Mouse (Mus musculus) adipocyte (in vitro differentiated cells): ENCODE measurements around the gene Pla2g1b.

Source experiments
- DNase-seq: peaks from one replicate; pipeline ENCODE4 v3.0.0-alpha.2; 2016; ENCODE audit warnings: low spot score

Gene Pla2g1b

GRCm38 (mm10) chr5:115465642-115466420 lies at the start of gene Pla2g1b:
Pla2g1b (plus strand) TSS chr5:115466262.
- no peak for DNase-seq

GRCm38 (mm10) chr5:115428831-115429358 lies 37.2 kb upstream of the Pla2g1b start:
- DNase-seq = no peak

GRCm38 (mm10) chr5:115429359-115430186 lies 36.5 kb upstream of the Pla2g1b start, which contains the start of gene Msi1:
Msi1 (plus strand) TSS chr5:115429599.
- no peak for DNase-seq

DNA sequence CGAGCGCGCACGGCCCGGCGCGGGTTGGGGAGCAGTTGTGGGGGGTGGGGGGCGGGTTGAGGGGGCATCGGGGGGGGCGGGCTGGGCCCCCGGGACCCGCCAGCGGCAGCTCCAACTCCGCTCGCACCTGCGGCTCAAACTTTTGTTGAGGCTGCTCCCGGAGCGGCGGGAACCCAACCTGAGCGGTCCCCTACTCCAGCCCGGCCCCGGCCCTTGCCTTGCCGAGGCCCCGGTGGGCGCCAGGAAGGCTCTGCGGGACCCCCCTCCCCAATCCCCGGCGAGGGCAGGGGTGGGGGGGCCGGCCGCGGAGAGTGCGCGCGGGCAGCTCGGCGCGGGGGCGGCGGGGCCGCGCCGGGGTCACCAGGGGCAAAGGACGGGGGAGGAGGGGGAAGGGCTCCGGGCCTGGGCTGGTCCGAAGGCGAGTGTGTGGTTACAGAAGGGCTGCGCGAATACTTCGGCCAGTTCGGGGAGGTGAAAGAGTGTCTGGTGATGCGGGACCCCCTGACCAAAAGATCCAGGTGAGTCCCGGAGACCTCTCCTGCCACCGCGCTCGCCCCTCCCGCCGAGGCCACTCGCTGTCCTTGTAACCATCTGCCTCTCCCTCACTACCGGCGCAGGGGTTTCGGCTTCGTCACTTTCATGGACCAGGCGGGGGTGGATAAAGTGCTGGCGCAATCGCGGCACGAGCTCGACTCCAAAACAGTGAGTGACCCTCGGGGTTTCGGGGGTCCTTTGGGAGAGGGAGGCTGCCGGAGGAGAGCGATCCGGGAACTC lies 35.7 kb upstream of the Pla2g1b start:
- no peak for DNase-seq

GRCm38 (mm10) chr5:115431061-115431897 lies 34.8 kb upstream of the Pla2g1b start:
- no peak for DNase-seq

- DNase-seq = no peak
Measured at GRCm38 (mm10) chr5:115431898-115432259, 34.2 kb upstream of the Pla2g1b start.

DNA sequence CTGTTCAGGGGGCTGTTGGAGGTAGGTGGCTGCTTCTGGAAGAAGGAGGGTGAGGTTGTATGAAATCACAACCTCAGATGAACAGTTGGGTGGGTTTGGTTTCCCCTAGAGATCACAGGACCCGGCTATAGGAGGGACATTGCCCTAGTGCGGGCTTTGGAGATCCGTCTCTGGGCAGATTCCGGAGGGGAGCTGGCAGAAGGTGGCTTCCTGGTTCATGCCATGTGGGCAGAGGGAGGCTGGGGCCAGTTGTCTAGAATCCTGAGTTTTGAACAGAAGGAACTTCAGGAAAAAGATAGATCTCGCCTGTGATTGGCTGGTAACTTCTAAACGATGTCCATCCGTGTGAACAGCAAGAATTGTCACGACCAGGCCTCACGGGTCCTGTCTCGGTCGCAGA lies 33.7 kb upstream of the Pla2g1b start:
- DNase-seq = no peak

GRCm38 (mm10) chr5:115433191-115433590 lies 32.9 kb upstream of the Pla2g1b start:
- DNase-seq = no peak

DNA sequence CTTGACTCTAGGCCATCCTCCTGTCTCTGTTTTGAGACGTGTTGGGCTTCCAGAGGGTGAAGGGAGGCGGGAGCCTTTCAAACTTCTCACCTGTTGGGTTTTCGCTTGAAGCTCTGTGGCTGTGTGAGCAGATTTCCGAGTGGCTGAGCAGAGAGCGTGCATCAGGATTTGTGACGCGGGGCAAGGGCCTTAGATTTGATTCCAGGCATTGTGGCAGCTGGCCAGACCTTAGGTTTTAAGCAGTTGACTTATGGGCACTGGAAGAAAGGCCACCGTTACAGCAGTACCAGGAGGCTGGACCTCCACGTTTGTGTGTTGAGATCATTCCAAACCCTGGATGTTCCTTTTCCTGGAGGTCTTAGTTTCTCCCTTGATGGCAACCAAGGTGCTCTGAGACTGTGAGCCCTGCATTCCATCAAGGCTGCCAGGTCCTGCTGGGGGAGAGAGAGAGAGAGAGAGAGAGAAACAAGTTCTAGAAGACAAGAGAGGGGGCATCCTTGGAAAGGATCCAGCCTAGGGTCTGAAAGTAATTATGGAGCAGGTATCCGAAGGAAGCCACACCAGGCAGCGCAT lies 31.7 kb upstream of the Pla2g1b start:
- DNase-seq = no peak

DNA sequence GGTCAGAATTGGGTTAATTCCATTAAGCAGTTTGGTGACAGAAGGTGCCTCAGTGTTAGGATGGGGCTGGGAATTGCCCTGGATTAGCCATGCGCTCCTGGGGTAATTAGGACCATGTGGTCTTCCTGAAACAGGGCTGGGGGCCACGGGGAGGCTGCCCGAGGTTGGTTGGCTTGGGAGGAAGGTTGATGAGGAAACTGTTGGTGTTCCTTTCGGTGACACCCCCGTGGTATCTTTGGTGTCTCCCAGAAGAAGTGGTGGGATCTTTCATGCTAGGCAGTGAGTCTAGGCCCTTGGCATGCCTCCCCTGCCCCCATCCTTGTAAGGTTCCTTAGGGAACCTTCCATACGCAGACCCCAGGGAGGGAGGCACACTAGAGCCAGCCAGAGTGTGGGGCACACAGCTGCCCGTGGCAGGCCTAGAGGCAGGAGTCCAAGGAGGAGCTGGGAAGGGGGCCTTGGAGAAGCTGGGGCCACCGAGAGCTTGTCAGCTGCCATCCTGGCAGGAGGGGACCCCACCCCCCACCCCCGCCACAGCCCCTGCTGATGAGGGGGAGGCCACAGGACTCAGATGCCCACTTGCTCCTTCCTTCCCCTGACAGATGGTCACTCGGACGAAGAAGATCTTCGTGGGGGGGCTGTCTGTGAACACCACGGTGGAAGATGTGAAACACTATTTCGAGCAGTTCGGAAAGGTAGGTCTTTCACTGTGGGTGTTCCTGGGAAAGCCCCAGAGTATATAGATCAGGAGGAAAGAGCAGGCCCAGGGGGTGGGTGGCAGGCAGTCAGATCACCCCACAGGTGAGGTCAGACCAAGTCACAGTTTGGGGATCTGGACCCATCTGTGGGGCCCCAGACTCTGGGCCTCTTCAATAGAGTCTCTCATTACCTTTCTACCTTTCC lies 31.0 kb upstream of the Pla2g1b start:
- DNase-seq = no peak

DNA sequence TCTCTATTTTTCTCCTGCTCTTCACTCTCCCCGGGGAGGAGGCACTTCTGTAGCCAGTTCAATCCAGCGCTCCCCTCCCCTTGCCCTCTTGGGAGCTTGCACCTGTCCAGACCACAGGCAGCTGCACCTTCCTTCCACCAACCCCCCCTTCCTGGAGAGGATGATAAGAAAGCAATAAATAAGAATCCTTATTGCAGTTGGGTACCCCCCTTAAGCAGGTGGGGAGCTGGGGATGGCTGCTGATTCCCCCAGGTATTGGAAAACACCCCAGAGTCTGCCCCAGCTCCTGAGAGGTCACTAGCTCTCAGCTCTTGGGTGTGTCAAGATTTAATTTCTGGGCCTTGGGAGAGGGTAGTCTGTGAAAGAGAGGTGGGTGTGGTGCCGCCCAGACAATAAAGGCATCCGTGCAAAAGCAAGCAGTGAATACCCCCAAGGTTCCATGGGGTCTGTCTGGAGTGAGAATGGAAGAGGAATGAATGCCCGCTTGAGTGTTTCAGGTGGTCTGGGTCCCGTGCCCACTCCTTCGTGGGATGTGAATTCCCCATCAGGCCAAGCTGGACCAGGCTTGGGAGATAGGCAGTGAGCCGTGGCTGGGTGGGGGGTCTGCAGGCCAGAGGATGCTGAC lies 30.2 kb upstream of the Pla2g1b start:
- DNase-seq = no peak

DNA sequence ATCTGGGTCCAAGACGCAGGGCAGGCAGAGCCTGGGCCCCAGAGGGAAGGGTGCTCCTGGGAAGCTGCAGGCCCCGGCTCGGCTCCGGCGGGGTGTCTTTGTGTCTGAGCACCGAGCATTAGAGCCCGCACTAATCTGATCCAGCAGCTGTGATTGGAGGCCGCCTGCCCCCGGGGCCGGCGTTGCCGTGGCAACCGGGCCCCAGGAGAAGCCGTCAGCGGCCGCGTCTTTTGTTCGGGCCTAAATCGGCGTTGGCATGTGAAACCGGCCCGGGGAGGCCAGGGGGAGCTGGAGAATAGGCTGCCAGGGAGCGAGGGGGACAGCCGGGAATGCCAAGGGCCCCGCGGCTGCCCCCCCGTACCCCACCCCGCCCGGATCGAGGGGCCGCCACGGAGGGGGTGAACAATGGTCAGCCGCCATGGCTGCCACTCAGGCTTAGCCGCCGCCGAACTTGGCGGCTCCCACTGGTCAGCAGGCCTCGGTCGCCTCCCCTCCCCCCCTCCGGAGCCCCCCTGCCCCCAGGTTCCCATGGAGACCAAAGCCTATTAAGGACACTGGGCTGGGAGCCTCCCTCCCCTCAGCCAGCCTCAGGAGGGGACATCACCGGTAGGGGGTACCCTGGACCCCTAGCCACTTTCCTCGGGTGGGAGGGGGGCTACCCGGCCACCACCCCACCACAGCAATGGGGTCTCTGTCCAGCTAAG lies 29.5 kb upstream of the Pla2g1b start:
- DNase-seq = no peak

- no peak for DNase-seq
Measured at GRCm38 (mm10) chr5:115437242-115437944, 28.7 kb upstream of the Pla2g1b start.

DNA sequence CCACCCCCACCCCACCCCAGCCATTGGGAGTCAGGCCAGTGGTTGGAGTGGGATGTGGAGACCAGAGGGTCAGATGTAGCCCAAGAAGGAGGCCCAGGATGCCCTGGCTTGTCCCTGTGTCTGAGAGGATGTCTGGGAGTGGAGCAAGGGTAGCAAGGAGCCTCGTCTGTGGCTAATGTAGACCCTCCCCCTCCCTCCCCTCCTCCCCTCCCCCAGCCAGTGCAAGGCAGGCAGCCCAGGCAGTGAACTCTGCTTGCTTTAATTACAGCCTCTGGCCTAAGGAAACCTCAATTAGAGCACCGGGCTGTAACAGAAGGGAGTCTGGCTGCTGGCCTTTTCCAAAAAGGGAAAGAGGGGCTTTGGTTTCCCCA lies 28.1 kb upstream of the Pla2g1b start:
- no peak for DNase-seq

DNA sequence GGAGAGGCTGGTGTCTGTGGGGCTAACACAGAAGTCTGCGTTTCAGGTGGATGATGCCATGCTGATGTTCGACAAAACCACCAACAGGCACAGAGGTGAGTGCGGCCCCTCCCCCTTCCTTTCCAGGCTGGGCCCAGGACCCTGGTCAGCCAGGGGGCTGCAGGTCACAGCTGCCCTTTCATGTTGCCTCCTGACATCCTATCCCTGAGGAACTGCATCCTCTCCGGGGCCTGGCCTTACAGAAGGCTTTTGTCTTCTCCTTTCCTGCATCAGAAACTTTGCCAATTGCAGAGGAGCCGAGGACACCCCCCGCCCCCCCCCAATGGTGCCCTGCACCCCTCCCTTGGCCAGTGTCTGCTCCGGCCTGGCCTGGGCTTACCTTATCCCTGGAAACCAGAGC lies 27.4 kb upstream of the Pla2g1b start:
- DNase-seq = no peak

DNA sequence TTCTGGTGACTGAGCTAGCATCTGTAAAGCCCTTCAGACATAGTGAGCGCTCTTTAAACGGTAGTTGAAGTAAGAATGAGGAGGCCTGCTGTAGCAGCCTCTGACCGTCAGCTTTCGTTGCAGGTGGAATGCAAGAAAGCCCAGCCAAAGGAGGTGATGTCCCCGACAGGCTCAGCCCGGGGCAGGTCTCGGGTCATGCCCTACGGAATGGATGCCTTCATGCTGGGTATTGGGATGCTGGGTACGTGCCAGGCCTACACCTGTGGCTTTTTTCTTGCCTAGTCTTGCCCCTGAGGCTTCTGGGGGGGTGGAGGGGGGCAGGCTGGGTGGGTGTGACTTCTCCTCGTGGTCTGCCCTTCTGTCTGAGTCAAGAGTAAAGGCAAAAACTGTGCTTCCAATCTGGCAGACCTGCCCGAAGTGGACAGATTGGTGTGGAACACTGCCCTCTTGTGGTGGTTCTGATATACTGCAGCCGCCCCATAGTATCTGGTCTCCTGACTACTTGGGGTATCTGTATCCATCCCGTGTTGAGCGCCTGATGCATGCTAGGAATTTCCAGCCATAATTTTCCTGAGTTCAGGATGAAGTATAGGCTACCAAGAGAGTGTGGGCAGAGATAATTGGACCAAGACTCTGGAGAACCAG lies 24.7 kb upstream of the Pla2g1b start:
- peak; percentile 86 for DNase-seq

DNA sequence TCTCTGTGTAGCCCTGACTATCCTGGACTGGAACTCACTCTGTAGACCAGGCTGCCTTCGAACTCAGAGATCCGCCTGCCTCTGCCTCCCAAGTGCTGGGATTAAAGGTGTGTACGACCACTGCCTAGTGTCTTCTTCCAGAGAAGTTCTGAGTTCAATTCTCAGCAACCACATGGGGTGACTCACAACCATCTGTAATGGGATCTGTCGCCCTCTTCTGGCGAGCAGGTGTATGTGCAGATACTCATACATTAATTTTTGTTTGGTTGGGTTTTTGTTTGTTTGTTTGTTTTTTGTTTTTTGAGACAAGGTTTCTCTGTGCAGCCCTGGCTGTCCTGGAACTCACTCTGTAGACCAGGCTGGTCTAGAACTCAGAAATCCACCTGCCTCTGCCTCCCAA lies 23.4 kb upstream of the Pla2g1b start:
- peak; percentile 25 for DNase-seq

- no peak for DNase-seq
Measured at GRCm38 (mm10) chr5:115444130-115444529, 21.9 kb upstream of the Pla2g1b start.
